Mouse (Mus musculus) liver, embryonic 11.5 days (tissue): ENCODE data around the gene Csnk1e. TPM values are rescaled to one million over a fixed set of nuclear protein-coding genes. Genes with fewer than 3 reads are reported as not detected.

ENCODE experiments used
- ATAC-seq: fragments of 200-750 bp; cut with Nextera tagmentation; replicated peaks from 2 replicates; pipeline ENCODE4 v1.8.0; 2017; ENCODE audit warnings: moderate number of reproducible peaks, mild to moderate bottlenecking, moderate TSS enrichment, moderate library complexity; ENCODE audit not compliant: low FRiP score
- DNase-seq: peaks from one replicate; pipeline ENCODE4 v3.0.0-alpha.2; 2017; ENCODE audit warnings: low spot score
- H3K27ac ChIP-seq: fragments of 300-500 bp; sonication (generic); 2 replicates; pipeline ENCODE4 v1.5.1; 2014; ENCODE audit warnings: mild to moderate bottlenecking, low read depth, low read length, control low read depth
- H3K27me3 ChIP-seq: fragments of 300-500 bp; sonication (generic); replicated peaks from 2 replicates; pipeline ENCODE4 v1.6.1; 2014; ENCODE audit warnings: low read length, mixed read lengths; ENCODE audit not compliant: control insufficient read depth, insufficient read depth
- H3K36me3 ChIP-seq: fragments of 300-500 bp; sonication (generic); 2 replicates; pipeline ENCODE4 v1.6.1; 2014; ENCODE audit warnings: mild to moderate bottlenecking, low read length, moderate library complexity, mixed read lengths; ENCODE audit not compliant: control insufficient read depth, insufficient read depth
- H3K4me1 ChIP-seq: fragments of 300-500 bp; sonication (generic); replicated peaks from 2 replicates; pipeline ENCODE4 v1.6.1; 2014; ENCODE audit warnings: low read length, mixed read lengths; ENCODE audit not compliant: control insufficient read depth, insufficient read depth
- H3K4me2 ChIP-seq: fragments of 300-500 bp; sonication (generic); 2 replicates; pipeline ENCODE4 v1.6.1; 2014; ENCODE audit warnings: mild to moderate bottlenecking, control low read depth, moderate library complexity
- H3K4me3 ChIP-seq: fragments of 300-500 bp; sonication (generic); 2 replicates; pipeline ENCODE4 v1.5.1; 2014; ENCODE audit warnings: low read depth, low read length, control low read depth
- H3K9ac ChIP-seq: fragments of 300-500 bp; sonication (generic); 2 replicates; pipeline ENCODE4 v1.6.1; 2014; ENCODE audit warnings: low read depth, low read length, control low read depth
- H3K9me3 ChIP-seq: fragments of 300-500 bp; sonication (generic); 2 replicates; pipeline ENCODE4 v1.6.1; 2016; ENCODE audit warnings: low read length, inconsistent platforms, mixed read lengths; ENCODE audit not compliant: control insufficient read depth
- WGBS: fragments of 180-500 bp; shearing (Covaris S2); extraction: QIAGEN DNeasy Blood & Tissue Kit; methylation state at CpG from one replicate; pipeline ENCODE4 v1.1.7; 2014; 5-methylcytosine and 5-hydroxymethylcytosine counted together
- polyA plus RNA-seq: library from polyadenylated mRNA; unstranded; fragments of >200 nt; fragmentation: Nextera tagmentation; extraction: Ambion mirVana; gene quantifications from 2 replicates; pipeline ENCODE4 v1.2.1, GENCODE M21; 2014

Csnk1e gene
- polyA plus RNA-seq, 1 experiment from 2014 or later: 42.5 TPM

DNA sequence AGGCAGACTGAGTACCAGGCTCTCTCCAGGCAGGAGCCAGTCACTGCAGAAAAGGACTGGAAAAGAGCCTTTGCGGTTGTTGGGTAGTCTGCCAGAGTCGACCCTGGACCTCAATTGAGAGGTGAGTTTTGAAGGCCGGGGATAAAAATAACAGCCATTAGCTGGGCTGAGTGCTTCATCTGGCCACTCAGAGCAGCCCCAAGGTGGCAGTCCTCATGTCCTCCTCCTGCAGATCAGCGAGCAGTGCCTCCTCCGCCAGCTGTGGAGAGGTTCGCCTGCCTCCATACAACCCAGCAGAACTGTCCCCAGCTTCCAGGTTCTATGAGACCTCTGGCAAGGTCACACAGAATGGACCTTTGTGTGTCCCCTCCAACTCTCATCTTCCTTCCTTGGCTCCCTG is 21.9 kb upstream of the Csnk1e start:
- no peak overlapping the region for H3K4me2 ChIP-seq
- H3K4me3 ChIP-seq: no peak overlapping the region
- no peaks in the 10 kb centered on the region for H3K4me1 ChIP-seq
- WGBS: 49% methylated on average over 6 of the region's 6 CpGs
- H3K27me3 ChIP-seq: peaks cover 29% of the 10 kb centered on the region
- DNase-seq: no peak
- no peak for ATAC-seq
- H3K9ac ChIP-seq: no peak overlapping the region
- no peaks in the 10 kb centered on the region for H3K36me3 ChIP-seq
- peaks cover 3% of the 10 kb centered on the region; the same call in 1 of the 2 replicates for H3K9me3 ChIP-seq
- no peak overlapping the region for H3K27ac ChIP-seq

GRCm38 (mm10) chr15:79473638-79474355 is 18.4 kb upstream of the Csnk1e start:
- Histone ChIP-seq H3K9me3 (peaks cover 3% of the 10 kb centered on the region; the same call in 1 of the 2 replicates), H3K9ac (no peak overlapping the region), H3K4me3 (no peak overlapping the region), H3K27me3 (peaks cover 1% of the 10 kb centered on the region), H3K4me2 (no peak overlapping the region), H3K4me1 (no peaks in the 10 kb centered on the region), H3K36me3 (no peaks in the 10 kb centered on the region), H3K27ac (no peak overlapping the region)
- no peak for ATAC-seq
- 51% methylated on average over 12 of the region's 12 CpGs for WGBS
- no peak for DNase-seq

GRCm38 (mm10) chr15:79473042-79473441 is 17.7 kb upstream of the Csnk1e start:
- H3K4me3 ChIP-seq: no peak overlapping the region
- ATAC-seq: no peak
- H3K36me3 ChIP-seq: no peaks in the 10 kb centered on the region
- no peaks in the 10 kb centered on the region for H3K4me1 ChIP-seq
- H3K9ac ChIP-seq: no peak overlapping the region
- no peak overlapping the region for H3K27ac ChIP-seq
- 77% methylated on average over 5 of the region's 5 CpGs for WGBS
- H3K27me3 ChIP-seq: no peaks in the 10 kb centered on the region; the same call in 1 of the 2 replicates
- H3K9me3 ChIP-seq: peaks cover 3% of the 10 kb centered on the region; the same call in 1 of the 2 replicates
- no peak overlapping the region for H3K4me2 ChIP-seq
- no peak for DNase-seq

DNA sequence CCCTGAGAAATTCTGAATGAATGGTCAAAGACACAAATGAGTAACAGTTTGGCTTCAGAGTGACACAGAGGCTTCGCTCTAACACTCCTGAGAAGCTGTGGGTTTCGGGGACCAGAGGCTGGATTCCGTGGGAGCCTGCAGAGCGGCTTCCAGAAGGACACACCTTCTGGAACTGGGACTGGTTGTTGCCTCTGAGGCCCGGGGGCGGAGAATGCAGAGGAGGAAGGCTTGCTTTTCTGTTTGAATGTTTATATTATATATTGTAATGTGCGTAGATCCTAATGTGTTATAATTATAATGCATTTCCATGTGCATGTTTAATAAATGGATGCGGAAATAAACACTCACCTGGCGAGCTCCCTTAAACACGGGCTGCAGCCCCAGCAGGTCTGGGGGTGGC is 15.7 kb upstream of the Csnk1e start:
- Histone ChIP-seq H3K27ac (no peak overlapping the region), H3K36me3 (no peaks in the 10 kb centered on the region), H3K4me2 (peak overlapping the region; percentile 43), H3K9me3 (peaks cover 3% of the 10 kb centered on the region; the same call in 1 of the 2 replicates), H3K9ac (no peak overlapping the region), H3K4me1 (no peaks in the 10 kb centered on the region), H3K4me3 (peak overlapping the region; percentile 31; the same call in 1 of the 2 replicates), H3K27me3 (no peaks in the 10 kb centered on the region)
- DNase-seq: no peak
- 56% methylated on average over 10 of the region's 10 CpGs for WGBS
- no peak for ATAC-seq

DNA sequence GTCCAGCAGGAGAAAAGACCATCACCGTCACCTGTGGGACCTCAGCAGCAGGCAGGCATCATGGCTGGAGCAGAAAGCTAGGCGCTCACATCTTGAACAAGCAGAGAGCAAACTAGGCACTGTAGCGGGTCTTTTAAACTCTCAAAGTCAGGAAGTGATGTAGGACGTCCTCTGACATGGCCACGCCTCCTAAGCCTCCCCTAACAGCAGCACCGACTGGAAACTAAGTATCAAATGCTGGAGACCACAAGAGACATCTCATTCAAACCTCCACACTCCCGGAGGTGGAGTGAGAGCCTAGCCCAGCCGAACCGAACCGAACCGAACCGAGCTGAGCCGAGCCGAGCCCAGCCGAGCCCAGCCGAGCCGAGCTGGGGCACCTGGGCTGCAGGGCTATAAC is 15.2 kb upstream of the Csnk1e start:
- ATAC-seq (no peak), DNase-seq (no peak)
- 28% methylated on average over 17 of the region's 17 CpGs for WGBS
- peaks cover 3% of the 10 kb centered on the region; the same call in 1 of the 2 replicates for H3K9me3 ChIP-seq
- H3K4me3 ChIP-seq: peak overlapping the region; percentile 31
- H3K27me3 ChIP-seq: no peaks in the 10 kb centered on the region
- no peak overlapping the region for H3K9ac ChIP-seq
- H3K36me3 ChIP-seq: no peaks in the 10 kb centered on the region
- no peaks in the 10 kb centered on the region for H3K4me1 ChIP-seq
- H3K27ac ChIP-seq: no peak overlapping the region
- H3K4me2 ChIP-seq: peak overlapping the region; percentile 43

DNA sequence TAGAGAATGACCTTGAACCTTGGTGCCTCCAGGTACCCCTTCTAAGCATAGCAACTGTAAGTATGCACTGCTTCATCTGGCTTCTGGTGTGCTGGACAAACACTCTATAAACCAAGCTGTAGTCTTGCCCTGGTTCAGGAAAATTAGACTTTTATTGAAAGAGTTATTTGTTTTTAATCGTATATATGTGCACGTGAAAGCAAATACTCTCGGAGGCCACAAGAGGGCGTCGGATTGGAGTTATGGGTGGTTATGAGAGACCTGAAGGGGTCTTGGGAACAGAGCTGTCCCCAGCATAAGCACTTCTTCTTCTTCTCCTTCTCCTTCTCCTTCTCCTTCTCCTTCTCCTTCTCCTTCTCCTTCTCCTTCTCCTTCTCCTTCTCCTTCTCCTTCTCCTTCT is 14.2 kb upstream of the Csnk1e start:
- H3K27ac ChIP-seq: no peak overlapping the region
- WGBS: 64% methylated on average over 5 of the region's 5 CpGs
- H3K27me3 ChIP-seq: no peaks in the 10 kb centered on the region
- H3K9ac ChIP-seq: no peak overlapping the region
- peaks cover 3% of the 10 kb centered on the region; the same call in 1 of the 2 replicates for H3K9me3 ChIP-seq
- no peaks in the 10 kb centered on the region for H3K4me1 ChIP-seq
- no peaks in the 10 kb centered on the region for H3K36me3 ChIP-seq
- H3K4me2 ChIP-seq: no peak overlapping the region
- H3K4me3 ChIP-seq: no peak overlapping the region
- no peak for DNase-seq
- no peak for ATAC-seq

- H3K27me3 ChIP-seq: peaks cover 20% of the 10 kb centered on the region
- H3K4me3 ChIP-seq: no peak overlapping the region
- 9% methylated on average over 18 of the region's 18 CpGs for WGBS
- no peak overlapping the region for H3K9ac ChIP-seq
- DNase-seq: peak; percentile 69
- H3K9me3 ChIP-seq: no peaks in the 10 kb centered on the region
- H3K4me2 ChIP-seq: peak overlapping the region; percentile 16
- no peaks in the 10 kb centered on the region for H3K36me3 ChIP-seq
- H3K4me1 ChIP-seq: no peaks in the 10 kb centered on the region
- peak; percentile 54; the same call in 1 of the 2 replicates for ATAC-seq
- no peak overlapping the region for H3K27ac ChIP-seq
These were observed 11.4 kb upstream of the Csnk1e start for GRCm38 (mm10) chr15:79466601-79467286.

DNA sequence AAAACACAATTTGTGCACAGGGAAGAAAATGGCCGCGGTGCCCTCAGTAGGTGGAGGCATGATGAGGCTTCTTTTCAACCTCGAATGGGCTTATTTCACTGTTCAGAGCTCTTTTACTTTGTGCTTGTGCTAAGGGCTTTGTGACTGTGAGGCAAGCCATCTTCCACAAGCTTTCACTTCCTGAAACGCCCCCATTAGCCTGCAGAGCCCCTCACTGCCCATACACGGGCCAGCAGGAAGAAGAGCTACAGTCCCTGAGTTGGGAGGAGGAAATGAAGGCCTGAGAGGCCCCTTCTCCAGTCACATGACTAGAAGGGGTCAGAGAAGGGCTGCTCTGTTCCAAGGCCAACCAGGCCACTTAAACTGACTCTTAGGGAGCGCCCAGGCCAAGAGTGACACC is 1.2 kb upstream of the Csnk1e start:
- Histone ChIP-seq H3K9ac (no peak overlapping the region), H3K4me1 (peaks cover 3% of the 10 kb centered on the region; the same call in 1 of the 2 replicates), H3K4me3 (no peak overlapping the region), H3K36me3 (no peaks in the 10 kb centered on the region), H3K27me3 (peaks cover 9% of the 10 kb centered on the region; the same call in 1 of the 2 replicates), H3K9me3 (no peaks in the 10 kb centered on the region), H3K27ac (no peak overlapping the region), H3K4me2 (no peak overlapping the region)
- 0 out of 2 replicates have a peak, but pooled peaks have one; percentile 23 for ATAC-seq
- no peak for DNase-seq
- 64% methylated on average over 6 of the region's 6 CpGs for WGBS
